Mouse (Mus musculus) limb, embryonic 12.5 days (tissue): ENCODE measurements around the gene Aldh3b1. TPM values are rescaled to one million over a fixed set of nuclear protein-coding genes. Genes with fewer than 3 reads are reported as not detected.

Experiments
- ATAC-seq: fragments of 200-750 bp; cut with Nextera tagmentation; 2 replicates; pipeline ENCODE4 v1.8.0; 2017; ENCODE audit warnings: low read depth, moderate TSS enrichment; ENCODE audit not compliant: insufficient number of reproducible peaks, insufficient read depth, low FRiP score, low TSS enrichment
- H3K27ac ChIP-seq: fragments of 300-500 bp; sonication (generic); 2 replicates; pipeline ENCODE4 v1.5.1; 2016; ENCODE audit warnings: mild to moderate bottlenecking, moderate library complexity
- H3K27me3 ChIP-seq: fragments of 300-500 bp; sonication (generic); 2 replicates; pipeline ENCODE4 v1.6.1; 2016; ENCODE audit warnings: mild to moderate bottlenecking, moderate library complexity
- H3K36me3 ChIP-seq: fragments of 300-500 bp; sonication (generic); 2 replicates; pipeline ENCODE4 v1.6.1; 2016; ENCODE audit warnings: mild to moderate bottlenecking, moderate library complexity
- H3K4me1 ChIP-seq: fragments of 300-500 bp; sonication (generic); replicated peaks from 2 replicates; pipeline ENCODE4 v1.6.1; 2016
- H3K4me2 ChIP-seq: fragments of 300-500 bp; sonication (generic); 2 replicates; pipeline ENCODE4 v1.6.1; 2016; ENCODE audit warnings: mild to moderate bottlenecking, moderate library complexity
- H3K4me3 ChIP-seq: fragments of 300-500 bp; sonication (generic); replicated peaks from 2 replicates; pipeline ENCODE4 v1.5.1; 2016; ENCODE audit warnings: mild to moderate bottlenecking
- H3K9ac ChIP-seq: fragments of 300-500 bp; sonication (generic); replicated peaks from 2 replicates; pipeline ENCODE4 v1.6.1; 2016; ENCODE audit warnings: mild to moderate bottlenecking, moderate library complexity
- H3K9me3 ChIP-seq: fragments of 300-500 bp; sonication (generic); 2 replicates; pipeline ENCODE4 v1.6.1; 2016; ENCODE audit warnings: mild to moderate bottlenecking, moderate library complexity
- WGBS: fragments of 180-500 bp; shearing (Covaris S2); methylation state at CpG from one replicate; pipeline ENCODE4 v1.1.7; 2016; 5-methylcytosine and 5-hydroxymethylcytosine counted together
- polyA plus RNA-seq: library from polyadenylated mRNA; unstranded; fragments of >200 nt; fragmentation: Nextera tagmentation; extraction: Ambion mirVana; gene quantifications from 2 replicates; pipeline ENCODE4 v1.2.1, GENCODE M21; 2016

Gene Aldh3b1
- polyA plus RNA-seq, 1 experiment from 2014 or later: 0.65 TPM

DNA sequence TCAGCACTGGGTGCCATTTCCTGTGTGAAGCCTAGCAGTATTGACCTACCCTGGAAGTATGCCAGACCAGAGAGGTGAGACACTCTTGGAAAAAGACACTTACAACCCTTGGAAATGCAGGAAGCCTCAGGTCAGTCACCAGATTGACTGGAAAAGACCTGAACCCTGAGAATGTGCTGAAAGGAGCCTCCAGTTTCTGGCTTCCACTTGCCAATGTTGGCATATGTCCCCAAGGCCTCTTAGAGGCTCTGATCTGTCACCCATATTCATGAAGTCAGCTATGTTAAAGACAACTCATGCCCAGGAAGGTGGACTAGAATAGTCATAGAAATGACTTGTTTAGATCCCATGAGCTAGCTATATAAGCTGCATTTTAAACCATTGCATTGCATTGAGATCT, 58.1 kb downstream of the Aldh3b1 start:
- H3K27me3 ChIP-seq: no peaks in the 10 kb centered on the region
- H3K27ac ChIP-seq: no peak overlapping the region
- peaks cover 14% of the 10 kb centered on the region for H3K36me3 ChIP-seq
- H3K4me2 ChIP-seq: no peak overlapping the region
- H3K9me3 ChIP-seq: no peaks in the 10 kb centered on the region
- no peak overlapping the region for H3K4me3 ChIP-seq
- ATAC-seq: no peak
- no peak overlapping the region for H3K9ac ChIP-seq
- peaks cover 16% of the 10 kb centered on the region for H3K4me1 ChIP-seq

- no peak overlapping the region for H3K4me2 ChIP-seq
- no peak for ATAC-seq
- no peaks in the 10 kb centered on the region for H3K9me3 ChIP-seq
- H3K4me3 ChIP-seq: no peak overlapping the region
- no peak overlapping the region for H3K27ac ChIP-seq
- H3K9ac ChIP-seq: no peak overlapping the region
- 68% methylated on average over 1 of the region's 1 CpGs for WGBS
- H3K36me3 ChIP-seq: peaks cover 21% of the 10 kb centered on the region
- H3K4me1 ChIP-seq: no peaks in the 10 kb centered on the region
- H3K27me3 ChIP-seq: no peaks in the 10 kb centered on the region
Observed at GRCm38 (mm10) chr19:3868290-3868689, 61.3 kb downstream of the Aldh3b1 start.

- no peak overlapping the region for H3K9ac ChIP-seq
- H3K9me3 ChIP-seq: no peaks in the 10 kb centered on the region
- ATAC-seq: no peak
- no peak overlapping the region for H3K27ac ChIP-seq
- H3K36me3 ChIP-seq: peaks cover 21% of the 10 kb centered on the region
- no peaks in the 10 kb centered on the region for H3K27me3 ChIP-seq
- H3K4me3 ChIP-seq: no peak overlapping the region
- no peak overlapping the region for H3K4me2 ChIP-seq
- H3K4me1 ChIP-seq: no peaks in the 10 kb centered on the region
- 80% methylated on average over 2 of the region's 2 CpGs for WGBS
Observed at GRCm38 (mm10) chr19:3864960-3865359, 64.6 kb downstream of the Aldh3b1 start.

Other genes starting within 250 kb of the Aldh3b1 start
- gene Lrp5, start 243.2 kb downstream of the Aldh3b1 start, polyA plus RNA-seq: 7.7 and 8.4 TPM in 2 replicates
- 33.0 and 41.1 TPM in 2 replicates for gene 1810055G02Rik, start 221.5 kb downstream of the Aldh3b1 start, polyA plus RNA-seq
- gene Kmt5b, start 162.4 kb downstream of the Aldh3b1 start, polyA plus RNA-seq: 38.3 and 44.2 TPM in 2 replicates
- 55.7 and 62.8 TPM in 2 replicates for gene Chka, start 78.0 kb downstream of the Aldh3b1 start, polyA plus RNA-seq
- gene Tcirg1, start 22.7 kb downstream of the Aldh3b1 start, polyA plus RNA-seq: 41.3 and 47.0 TPM in 2 replicates
- 242 and 257 TPM in 2 replicates for gene Ndufs8, start 17.0 kb downstream of the Aldh3b1 start, polyA plus RNA-seq
- 11.7 and 12.1 TPM in 2 replicates for gene Unc93b1, start 5.4 kb upstream of the Aldh3b1 start, polyA plus RNA-seq
- gene Aldh3b3, start 28.8 kb upstream of the Aldh3b1 start, polyA plus RNA-seq: not detected in 2 replicates
- 2.7 and 3.6 TPM in 2 replicates for gene Aldh3b2, start 42.5 kb upstream of the Aldh3b1 start, polyA plus RNA-seq
- 3.6 and 3.7 TPM in 2 replicates for gene Acy3, start 56.8 kb upstream of the Aldh3b1 start, polyA plus RNA-seq
- gene Tbx10, start 62.9 kb upstream of the Aldh3b1 start, polyA plus RNA-seq: not detected in 2 replicates
- gene Nudt8, start 70.8 kb upstream of the Aldh3b1 start, polyA plus RNA-seq: 30.8 and 31.5 TPM in 2 replicates
- 4.6 and 5.5 TPM in 2 replicates for gene Gm49405, start 70.8 kb upstream of the Aldh3b1 start, polyA plus RNA-seq
- 6.8 and 7.6 TPM in 2 replicates for gene Doc2g, start 73.5 kb upstream of the Aldh3b1 start, polyA plus RNA-seq
- gene Ndufv1, start 83.0 kb upstream of the Aldh3b1 start, polyA plus RNA-seq: 180 and 201 TPM in 2 replicates
- gene Gstp1, start 108.2 kb upstream of the Aldh3b1 start, polyA plus RNA-seq: 476 and 504 TPM in 2 replicates
- 1.8 and 10.6 TPM in 2 replicates for gene Gstp2, start 116.2 kb upstream of the Aldh3b1 start, polyA plus RNA-seq
- not detected in 2 replicates for gene Gstp3, start 129.8 kb upstream of the Aldh3b1 start, polyA plus RNA-seq
- gene Cabp2, start 151.8 kb upstream of the Aldh3b1 start, polyA plus RNA-seq: not detected in 2 replicates
- gene Cdk2ap2, start 167.4 kb upstream of the Aldh3b1 start, polyA plus RNA-seq: 66.9 and 67.1 TPM in 2 replicates
- 11.6 and 13.0 TPM in 2 replicates for gene Pitpnm1, start 170.2 kb upstream of the Aldh3b1 start, polyA plus RNA-seq
- gene Aip, start 196.1 kb upstream of the Aldh3b1 start, polyA plus RNA-seq: 86.5 and 87.5 TPM in 2 replicates
- not detected in 2 replicates for gene Gpr152, start 210.0 kb upstream of the Aldh3b1 start, polyA plus RNA-seq
- 0.12 and 0.14 TPM in 2 replicates for gene Cabp4, start 214.2 kb upstream of the Aldh3b1 start, polyA plus RNA-seq
- 125 and 131 TPM in 2 replicates for gene Coro1b, start 218.8 kb upstream of the Aldh3b1 start, polyA plus RNA-seq
- 1.3 and 1.4 TPM in 2 replicates for gene Ptprcap, start 223.8 kb upstream of the Aldh3b1 start, polyA plus RNA-seq
- gene Rps6kb2, start 233.5 kb upstream of the Aldh3b1 start, polyA plus RNA-seq: 63.3 and 69.4 TPM in 2 replicates
- 2.3 and 3.1 TPM in 2 replicates for gene Carns1, start 245.7 kb upstream of the Aldh3b1 start, polyA plus RNA-seq